Mouse (Mus musculus): ENCODE results near the gene Srpk1. TPM values are rescaled to one million over a fixed set of nuclear protein-coding genes. Genes with fewer than 3 reads are reported as not detected.

Srpk1 gene
- total and polyA plus RNA-seq, 3 experiments = 60.8 to 129 (median 65.9) TPM

DNA sequence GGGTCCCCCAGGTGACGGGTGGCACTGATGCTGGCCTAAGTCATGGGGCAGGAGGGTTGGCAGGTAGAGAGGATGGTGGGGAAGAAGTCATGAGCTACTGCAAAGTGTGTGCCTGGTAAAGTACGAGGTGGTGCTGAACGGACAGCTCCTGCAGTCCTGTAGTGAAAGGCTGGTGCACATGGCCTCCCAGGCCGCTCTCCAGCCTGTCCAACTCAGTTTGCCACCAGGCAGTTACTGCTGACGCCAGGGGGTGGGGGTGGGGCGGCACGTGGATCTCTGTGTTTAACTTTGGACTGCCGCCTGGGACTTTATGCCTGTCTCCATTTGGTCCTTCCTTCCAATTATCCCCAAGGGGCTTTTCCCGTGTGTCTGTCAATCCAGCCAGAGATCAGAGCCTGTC, 42.1 kb downstream of the Srpk1 start (continued):
- TF ChIP-seq GABPA (IDR thresholded peaks at IDR 0.05; ENCODE audit: insufficient replicate concordance, low read depth, low read length) = no peak
- TF ChIP-seq KAT2A (IDR thresholded peaks at IDR 0.05; ENCODE audit: insufficient replicate concordance, low read length) = no peak
- no peak for TF ChIP-seq CHD2 (IDR thresholded peaks at IDR 0.05; ENCODE audit: low read length)

DNA sequence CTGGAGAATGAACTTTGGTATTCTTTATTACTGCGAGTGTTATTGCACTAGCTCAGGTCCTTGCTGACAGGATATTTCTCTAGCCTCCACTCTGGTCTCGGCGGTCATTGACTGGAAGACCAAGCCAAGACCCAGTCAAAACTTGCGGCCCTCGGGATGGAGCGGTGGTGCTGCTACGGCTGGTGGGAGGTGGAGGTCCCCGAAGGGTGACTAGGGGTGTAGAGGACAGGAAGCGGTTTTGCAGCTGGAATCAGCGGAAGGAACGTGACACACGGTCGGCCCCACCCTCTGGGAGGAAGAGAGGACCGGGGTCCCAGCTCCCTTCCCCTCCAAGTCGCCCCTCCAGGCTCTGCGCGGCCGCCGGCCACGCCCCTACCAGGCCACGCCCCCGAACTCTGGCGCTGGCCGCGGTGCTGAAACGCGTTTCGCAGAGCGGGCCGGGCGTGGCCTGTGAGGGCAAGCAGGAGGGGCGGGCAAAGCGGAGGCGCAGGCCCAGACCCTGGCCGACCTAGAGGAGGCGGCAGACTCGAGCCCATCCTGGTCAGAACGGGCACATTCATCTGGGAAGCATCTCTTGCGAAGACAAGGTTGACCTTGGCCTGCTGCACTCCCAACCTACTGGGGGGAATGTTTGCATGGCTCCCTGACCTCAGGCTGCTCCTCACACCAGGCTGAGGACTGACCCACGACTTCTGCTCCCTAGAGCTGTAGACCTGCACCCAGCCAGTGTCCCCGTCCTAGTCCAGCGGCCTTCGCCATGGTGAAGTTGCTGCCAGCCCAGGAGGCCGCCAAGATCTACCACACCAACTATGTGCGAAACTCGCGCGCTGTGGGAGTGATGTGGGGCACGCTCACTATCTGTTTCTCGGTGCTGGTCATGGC, 47.0 kb downstream of the Srpk1 start, which contains the start of gene Lhfpl5:
Gene Lhfpl5, plus strand, starts transcription at position 398 of the 882 bp plus-strand sequence.
- dilution Hi-C loops (cut with MboI; ENCODE audit: extremely low pct_ligation_motif_present, extremely low pct_unique_long_range_greater_than_20kb, low sequenced_read_pairs) (no loop called here), in situ Hi-C loops (cut with MboI; ENCODE audit: low pct_ligation_motif_present, low pct_unique_long_range_greater_than_20kb, low sequenced_read_pairs) (no loop called here)
- peaks cover 12% of the 10 kb centered on the region for H3K9me3 ChIP-seq (replicated peaks; ENCODE audit: low read length)
- H3K9ac ChIP-seq (ENCODE audit: insufficient read depth, low read depth) = no peak within 1 kb of the TSS
- H3K27ac ChIP-seq (ENCODE audit: insufficient read depth, low read depth) = no peak within 1 kb of the TSS
- peaks cover 9% of the 10 kb centered on the region for H3K27me3 ChIP-seq (replicated peaks)
- H3K36me3 ChIP-seq (replicated peaks in 1 of 2; ENCODE audit: control insufficient read depth in 1 of 2, insufficient read depth in 1 of 2, low read length in 1 of 2) = no peaks in the 10 kb centered on the region
- H3K79me2 ChIP-seq (replicated peaks; ENCODE audit: control insufficient read depth, extremely low read depth, insufficient read depth, poor library complexity, severe bottlenecking) = no peaks in the 10 kb centered on the region
- H3K4me2 ChIP-seq (ENCODE audit: insufficient read depth, low read depth, poor library complexity, severe bottlenecking) = no peak within 1 kb of the TSS
- DNase-seq (ENCODE audit: extremely low read depth) = no peak
- no peak within 1 kb of the TSS for H3K4me3 ChIP-seq (replicated peaks in 1 of 3; ENCODE audit: low read depth in 2 of 3, low read length in 2 of 3, poor library complexity in 1 of 3)
- H3K4me1 ChIP-seq (ENCODE audit: control insufficient read depth in 1 of 2, insufficient read depth in 2 of 2) = peaks cover 2 to 8% of the 10 kb centered on the region in 2 experiments; a peak in 3 of 4 replicates
- TF ChIP-seq KAT2A (IDR thresholded peaks at IDR 0.05; ENCODE audit: insufficient replicate concordance, low read length) (no peak), USF1 (IDR thresholded peaks at IDR 0.05; ENCODE audit: low read depth, low read length) (no peak), ELF1 (IDR thresholded peaks at IDR 0.05; ENCODE audit: low read depth, low read length) (no peak), MAX (IDR thresholded peaks at IDR 0.05; ENCODE audit: low read length) (no peak), ETS1 (conservative IDR thresholded peaks at IDR 0.05; ENCODE audit: low read depth, low read length) (no peak), RAD21 (IDR thresholded peaks at IDR 0.05; ENCODE audit: low read depth, low read length) (no peak), SIN3A (IDR thresholded peaks at IDR 0.05; ENCODE audit: low read length) (no peak), CHD1 (IDR thresholded peaks at IDR 0.05; ENCODE audit: low read depth, low read length) (no peak), PAX5 (IDR thresholded peaks at IDR 0.05; ENCODE audit: low read length) (no peak), TBP (conservative IDR thresholded peaks at IDR 0.05; ENCODE audit: low read depth, low read length) (no peak), TCF12 (IDR thresholded peaks at IDR 0.05; ENCODE audit: low read depth, low read length) (no peak), CHD2 (IDR thresholded peaks at IDR 0.05; ENCODE audit: low read length) (no peak), MXI1 (IDR thresholded peaks at IDR 0.05; ENCODE audit: low read depth, low read length) (no peak), NRF1 (IDR thresholded peaks at IDR 0.05; ENCODE audit: low read depth, low read length) (no peak), RCOR1 (conservative IDR thresholded peaks at IDR 0.05; ENCODE audit: low read depth, low read length) (no peak), ZMIZ1 (IDR thresholded peaks at IDR 0.05; ENCODE audit: low read depth, low read length) (no peak), MAZ (IDR thresholded peaks at IDR 0.05; ENCODE audit: low read depth, low read length) (no peak), ZKSCAN1 (IDR thresholded peaks at IDR 0.05; ENCODE audit: borderline replicate concordance, low read depth, low read length) (no peak), GABPA (IDR thresholded peaks at IDR 0.05; ENCODE audit: insufficient replicate concordance, low read depth, low read length) (no peak)
